Mouse (Mus musculus): ENCODE results near the gene Gm9964.

- TF ChIP-seq CTCF (IDR thresholded peaks at IDR 0.05; ENCODE audit: borderline replicate concordance, insufficient read depth, low read depth, low read length) (no peak), POLR2A (IDR thresholded peaks at IDR 0.05; ENCODE audit: borderline replicate concordance, insufficient read depth, low read length) (no peak)
Observed at GRCm38 (mm10) chr11:79292130-79292529, 4.6 kb downstream of the Gm9964 start.

Data from cerebellum, adult 2 months (tissue).